Mouse (Mus musculus) kidney, embryonic 16.5 days (tissue): ENCODE measurements around the gene Zfp652. TPM values are rescaled to one million over a fixed set of nuclear protein-coding genes. Genes with fewer than 3 reads are reported as not detected.

Experiments
- ATAC-seq: fragments of 200-750 bp; cut with Nextera tagmentation; 2 replicates; pipeline ENCODE4 v1.8.0; 2017; ENCODE audit warnings: moderate TSS enrichment; ENCODE audit not compliant: low FRiP score, low TSS enrichment
- H3K27ac ChIP-seq: fragments of 300-500 bp; sonication (generic); 2 replicates; pipeline ENCODE4 v1.5.1; 2014; ENCODE audit warnings: low read length
- H3K27me3 ChIP-seq: fragments of 300-500 bp; sonication (generic); 2 replicates; pipeline ENCODE4 v1.6.1; 2014; ENCODE audit warnings: low read length, control low read depth, mixed read lengths; ENCODE audit not compliant: insufficient read depth
- H3K36me3 ChIP-seq: fragments of 300-500 bp; sonication (generic); 2 replicates; pipeline ENCODE4 v1.6.1; 2014; ENCODE audit warnings: low read length, control low read depth, mixed read lengths; ENCODE audit not compliant: insufficient read depth
- H3K4me1 ChIP-seq: fragments of 300-500 bp; sonication (generic); 2 replicates; pipeline ENCODE4 v1.6.1; 2014; ENCODE audit warnings: low read length, control low read depth, mixed read lengths; ENCODE audit not compliant: insufficient read depth
- H3K4me2 ChIP-seq: fragments of 300-500 bp; sonication (generic); replicated peaks from 2 replicates; pipeline ENCODE4 v1.6.1; 2014; ENCODE audit warnings: low read depth, low read length
- H3K4me3 ChIP-seq: fragments of 300-500 bp; sonication (generic); 2 replicates; pipeline ENCODE4 v1.5.1; 2014; ENCODE audit warnings: mild to moderate bottlenecking, low read length
- H3K9ac ChIP-seq: fragments of 300-500 bp; sonication (generic); replicated peaks from 2 replicates; pipeline ENCODE4 v1.6.1; 2014; ENCODE audit warnings: low read length
- H3K9me3 ChIP-seq: fragments of 300-500 bp; sonication (generic); 2 replicates; pipeline ENCODE4 v1.6.1; 2016; ENCODE audit warnings: low read length, control low read depth
- WGBS: fragments of 180-500 bp; shearing (Covaris S2); extraction: QIAGEN DNeasy Blood & Tissue Kit; methylation state at CpG from one replicate; pipeline ENCODE4 v1.1.7; 2014; 5-methylcytosine and 5-hydroxymethylcytosine counted together
- polyA plus RNA-seq: library from polyadenylated mRNA; unstranded; fragments of >200 nt; fragmentation: Nextera tagmentation; extraction: Ambion mirVana; gene quantifications from 2 replicates; pipeline ENCODE4 v1.2.1, GENCODE M21; 2015

Gene Zfp652
- polyA plus RNA-seq, 1 experiment from 2014 or later = 24.0 TPM

GRCm38 (mm10) chr11:95832129-95833005 lies 119.9 kb downstream of the Zfp652 start:
- no peaks in the 10 kb centered on the region for H3K9me3 ChIP-seq
- peaks cover 52% of the 10 kb centered on the region for H3K4me1 ChIP-seq
- peaks cover 81% of the 10 kb centered on the region for H3K27me3 ChIP-seq
- no peak overlapping the region for H3K4me2 ChIP-seq
- ATAC-seq = no peak
- no peak overlapping the region for H3K27ac ChIP-seq
- no peaks in the 10 kb centered on the region for H3K36me3 ChIP-seq
- no peak overlapping the region for H3K4me3 ChIP-seq
- 47% methylated on average over 18 of the region's 18 CpGs for WGBS
- no peak overlapping the region for H3K9ac ChIP-seq

- Histone ChIP-seq H3K4me1 (peaks cover 54% of the 10 kb centered on the region), H3K4me3 (no peak overlapping the region), H3K36me3 (no peaks in the 10 kb centered on the region), H3K4me2 (no peak overlapping the region), H3K9ac (no peak overlapping the region), H3K9me3 (no peaks in the 10 kb centered on the region), H3K27me3 (peaks cover 78% of the 10 kb centered on the region), H3K27ac (no peak overlapping the region)
- ATAC-seq = no peak
- WGBS = 26% methylated on average over 8 of the region's 8 CpGs
Measured at GRCm38 (mm10) chr11:95833006-95833570, 120.6 kb downstream of the Zfp652 start.

- Histone ChIP-seq H3K9ac (no peak overlapping the region), H3K4me1 (peaks cover 56% of the 10 kb centered on the region), H3K36me3 (no peaks in the 10 kb centered on the region), H3K4me2 (no peak overlapping the region), H3K27ac (no peak overlapping the region), H3K27me3 (peaks cover 72% of the 10 kb centered on the region), H3K4me3 (no peak overlapping the region), H3K9me3 (no peaks in the 10 kb centered on the region)
- no peak for ATAC-seq
- WGBS = 18% methylated on average over 18 of the region's 18 CpGs
Measured at GRCm38 (mm10) chr11:95833631-95834142, 121.2 kb downstream of the Zfp652 start.

- H3K36me3 ChIP-seq = no peaks in the 10 kb centered on the region
- H3K9me3 ChIP-seq = no peaks in the 10 kb centered on the region
- WGBS = 5% methylated on average over 22 of the region's 22 CpGs
- H3K4me2 ChIP-seq = no peak overlapping the region
- no peak overlapping the region for H3K27ac ChIP-seq
- H3K4me3 ChIP-seq = no peak overlapping the region
- no peak overlapping the region for H3K9ac ChIP-seq
- peaks cover 67% of the 10 kb centered on the region for H3K27me3 ChIP-seq
- peaks cover 57% of the 10 kb centered on the region for H3K4me1 ChIP-seq
- no peak for ATAC-seq
Measured at GRCm38 (mm10) chr11:95834143-95834667, 121.7 kb downstream of the Zfp652 start.

GRCm38 (mm10) chr11:95834742-95835710 lies 122.6 kb downstream of the Zfp652 start:
- Histone ChIP-seq H3K4me2 (no peak overlapping the region), H3K4me1 (peaks cover 57% of the 10 kb centered on the region), H3K9me3 (no peaks in the 10 kb centered on the region), H3K27ac (peak overlapping the region; percentile 9; the same call in 1 of the 2 replicates), H3K36me3 (no peaks in the 10 kb centered on the region), H3K9ac (no peak overlapping the region), H3K27me3 (peaks cover 59% of the 10 kb centered on the region), H3K4me3 (no peak overlapping the region)
- 20% methylated on average over 15 of the region's 15 CpGs for WGBS
- ATAC-seq = no peak

GRCm38 (mm10) chr11:95835832-95836231 lies 123.4 kb downstream of the Zfp652 start:
- Histone ChIP-seq H3K27ac (peak overlapping the region; percentile 9; the same call in 1 of the 2 replicates), H3K36me3 (no peaks in the 10 kb centered on the region), H3K9me3 (no peaks in the 10 kb centered on the region), H3K27me3 (peaks cover 51% of the 10 kb centered on the region), H3K4me1 (peaks cover 50% of the 10 kb centered on the region), H3K9ac (no peak overlapping the region), H3K4me3 (no peak overlapping the region), H3K4me2 (no peak overlapping the region)
- ATAC-seq = no peak
- 30% methylated on average over 6 of the region's 6 CpGs for WGBS

GRCm38 (mm10) chr11:95836433-95836832 lies 124.0 kb downstream of the Zfp652 start:
- no peak overlapping the region for H3K4me2 ChIP-seq
- WGBS = 31% methylated on average over 6 of the region's 6 CpGs
- peaks cover 45% of the 10 kb centered on the region for H3K27me3 ChIP-seq
- H3K4me3 ChIP-seq = no peak overlapping the region
- ATAC-seq = no peak
- no peaks in the 10 kb centered on the region for H3K36me3 ChIP-seq
- no peak overlapping the region for H3K9ac ChIP-seq
- H3K9me3 ChIP-seq = no peaks in the 10 kb centered on the region
- no peak overlapping the region; the same call in 1 of the 2 replicates for H3K27ac ChIP-seq
- peaks cover 44% of the 10 kb centered on the region for H3K4me1 ChIP-seq

- Histone ChIP-seq H3K4me2 (peak within 1 kb of the TSS; percentile 17; the same call in 1 of the 2 replicates), H3K36me3 (no peaks in the 10 kb centered on the region), H3K4me1 (peaks cover 45% of the 10 kb centered on the region), H3K27ac (peak within 1 kb of the TSS; percentile 70), H3K9ac (no peak within 1 kb of the TSS), H3K4me3 (0 out of 2 replicates have a peak within 1 kb of the TSS, but pooled peaks have one; percentile 1), H3K27me3 (peaks cover 39% of the 10 kb centered on the region), H3K9me3 (no peaks in the 10 kb centered on the region)
- WGBS = 53% methylated on average over 10 of the region's 10 CpGs
- peak; percentile 14; the same call in 1 of the 2 replicates for ATAC-seq
Measured at GRCm38 (mm10) chr11:95837059-95837458, 124.6 kb downstream of the Zfp652 start, which contains the start of gene Gngt2. TSS of gene Gngt2 (plus strand) at chr11:95837216.

- no peak overlapping the region for H3K27ac ChIP-seq
- H3K4me3 ChIP-seq = no peak overlapping the region
- H3K9ac ChIP-seq = no peak overlapping the region
- ATAC-seq = no peak
- no peak overlapping the region for H3K4me2 ChIP-seq
- peaks cover 24% of the 10 kb centered on the region for H3K27me3 ChIP-seq
- no peaks in the 10 kb centered on the region for H3K9me3 ChIP-seq
- no peaks in the 10 kb centered on the region for H3K36me3 ChIP-seq
- WGBS = 75% methylated on average over 4 of the region's 4 CpGs
- peaks cover 47% of the 10 kb centered on the region for H3K4me1 ChIP-seq
Measured at GRCm38 (mm10) chr11:95838598-95838997, 126.1 kb downstream of the Zfp652 start.
